Mouse (Mus musculus): Measurements from ENCODE around the gene Tmeff1. TPM values are rescaled to one million over a fixed set of nuclear protein-coding genes. Genes with fewer than 3 reads are reported as not detected.
A peak's percentile ranks its signal among the peaks of the same experiment; 100 is the strongest.

Tmeff1 gene
- total and polyA plus RNA-seq, 2 experiments from 2014 or later, result 14.7 to 17.7 TPM

DNA sequence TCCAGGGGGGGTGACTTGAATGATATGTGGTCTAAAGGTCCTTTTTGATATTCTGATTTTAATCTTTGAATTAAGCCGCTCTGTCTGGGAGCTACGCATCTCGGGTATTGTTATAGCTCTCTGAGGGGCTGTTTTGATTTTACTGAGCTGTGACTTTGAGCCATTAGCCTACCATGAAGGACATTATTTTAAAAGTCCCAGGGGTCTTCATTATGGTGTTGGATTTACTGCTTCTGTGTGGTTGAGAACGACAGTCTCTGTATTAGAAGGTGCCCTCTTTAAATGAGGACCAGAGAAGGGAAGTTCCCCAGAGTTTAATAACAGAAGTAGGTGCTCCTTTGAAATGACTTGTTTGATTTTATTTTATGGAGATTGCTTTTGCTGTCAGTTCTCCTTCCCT lies 69.1 kb downstream of the Tmeff1 start:
- Histone ChIP-seq H3K27ac (ENCODE audit: low read depth) (no peak overlapping the region), H3K27me3 (ENCODE audit: control insufficient read depth, insufficient read depth, low read length) (no peaks in the 10 kb centered on the region), H3K9ac (replicated peaks; ENCODE audit: low read depth, low read length) (no peak overlapping the region), H3K36me3 (replicated peaks; ENCODE audit: control insufficient read depth, insufficient read depth, low read length) (peaks cover 29% of the 10 kb centered on the region), H3K4me2 (ENCODE audit: low read depth, low read length) (no peak overlapping the region), H3K4me3 (ENCODE audit: low read depth, low read length) (no peak overlapping the region), H3K9me3 (replicated peaks; ENCODE audit: control insufficient read depth, low read length) (no peaks in the 10 kb centered on the region), H3K4me1 (ENCODE audit: control insufficient read depth, insufficient read depth) (no peaks in the 10 kb centered on the region)
- no peak for ATAC-seq (ENCODE audit: insufficient read depth, low read depth)
- TF ChIP-seq EP300 (IDR thresholded peaks at IDR 0.05; ENCODE audit: low read depth), result no peak
- TF ChIP-seq CTCF (IDR thresholded peaks at IDR 0.05; ENCODE audit: low read depth), result no peak
- no peak for DNase-seq (ENCODE audit: low spot score)
- 92% methylated on average over 4 of the region's 4 CpGs for whole genome bisulfite sequencing

DNA sequence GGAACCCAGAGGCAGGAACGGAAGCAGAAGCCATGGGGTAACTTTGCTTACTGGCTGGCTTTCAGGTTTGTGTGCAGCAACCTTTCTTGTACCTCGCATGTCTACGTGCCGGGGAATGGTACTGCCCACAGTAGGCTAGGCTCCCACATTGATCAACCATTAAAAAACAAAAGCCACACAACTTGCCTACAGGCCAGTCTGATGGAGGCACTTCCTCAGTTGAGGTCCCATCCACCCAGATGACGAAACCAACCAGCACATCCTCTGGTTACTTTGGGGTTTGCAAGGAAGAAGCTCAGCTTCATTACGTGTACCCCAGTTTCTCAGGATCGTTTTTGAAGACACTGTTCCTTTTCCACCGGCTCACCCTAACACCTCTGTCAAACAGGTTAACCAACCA lies 71.6 kb downstream of the Tmeff1 start:
- Histone ChIP-seq H3K9me3 (replicated peaks; ENCODE audit: control insufficient read depth, low read length) (no peaks in the 10 kb centered on the region), H3K27ac (ENCODE audit: low read depth) (no peak overlapping the region), H3K36me3 (replicated peaks; ENCODE audit: control insufficient read depth, insufficient read depth, low read length) (peaks cover 17% of the 10 kb centered on the region; the same call in 1 of the 2 replicates), H3K4me3 (ENCODE audit: low read depth, low read length) (no peak overlapping the region), H3K27me3 (ENCODE audit: control insufficient read depth, insufficient read depth, low read length) (no peaks in the 10 kb centered on the region), H3K4me2 (ENCODE audit: low read depth, low read length) (no peak overlapping the region), H3K9ac (replicated peaks; ENCODE audit: low read depth, low read length) (no peak overlapping the region), H3K4me1 (ENCODE audit: control insufficient read depth, insufficient read depth) (0 out of 2 replicates have a peak, but pooled peaks cover 4% of the 10 kb centered on the region)
- TF ChIP-seq EP300 (IDR thresholded peaks at IDR 0.05; ENCODE audit: low read depth) (no peak), CTCF (IDR thresholded peaks at IDR 0.05; ENCODE audit: low read depth) (no peak)
- no peak for ATAC-seq (ENCODE audit: insufficient read depth, low read depth)
- no peak for DNase-seq (ENCODE audit: low spot score)
- WGBS, result 90% methylated on average over 8 of the region's 8 CpGs

DNA sequence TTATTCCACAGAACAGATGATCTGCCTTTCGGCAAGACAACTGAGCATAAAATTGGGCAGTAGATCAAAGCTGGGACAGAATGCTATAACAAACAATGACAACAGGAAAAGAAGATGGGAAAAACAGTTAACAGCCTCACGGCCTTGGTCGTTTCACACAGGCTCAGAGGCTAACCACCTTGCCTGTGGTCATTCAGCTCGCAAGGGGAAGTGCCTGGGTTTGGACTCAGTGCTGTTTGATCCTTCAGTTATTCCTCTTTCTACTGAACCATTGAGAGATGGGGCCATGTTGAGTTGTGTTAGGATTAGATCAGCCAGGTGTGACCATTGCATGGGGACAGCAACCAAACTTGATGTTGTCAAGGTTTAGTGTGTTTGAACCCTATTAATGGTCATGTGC lies 75.2 kb downstream of the Tmeff1 start:
- ATAC-seq (ENCODE audit: insufficient read depth, low read depth), result no peak
- Histone ChIP-seq H3K27ac (ENCODE audit: low read depth) (no peak overlapping the region), H3K9me3 (replicated peaks; ENCODE audit: control insufficient read depth, low read length) (no peaks in the 10 kb centered on the region), H3K4me1 (ENCODE audit: control insufficient read depth, insufficient read depth) (0 out of 2 replicates have a peak, but pooled peaks cover 4% of the 10 kb centered on the region), H3K27me3 (ENCODE audit: control insufficient read depth, insufficient read depth, low read length) (no peaks in the 10 kb centered on the region), H3K36me3 (replicated peaks; ENCODE audit: control insufficient read depth, insufficient read depth, low read length) (peaks cover 12% of the 10 kb centered on the region; the same call in 1 of the 2 replicates), H3K9ac (replicated peaks; ENCODE audit: low read depth, low read length) (no peak overlapping the region), H3K4me3 (ENCODE audit: low read depth, low read length) (no peak overlapping the region), H3K4me2 (ENCODE audit: low read depth, low read length) (no peak overlapping the region)
- 83% methylated on average over 4 of the region's 4 CpGs for WGBS
- TF ChIP-seq EP300 (IDR thresholded peaks at IDR 0.05; ENCODE audit: low read depth), result no peak
- no peak for TF ChIP-seq CTCF (IDR thresholded peaks at IDR 0.05; ENCODE audit: low read depth)
- DNase-seq (ENCODE audit: low spot score), result no peak

DNA sequence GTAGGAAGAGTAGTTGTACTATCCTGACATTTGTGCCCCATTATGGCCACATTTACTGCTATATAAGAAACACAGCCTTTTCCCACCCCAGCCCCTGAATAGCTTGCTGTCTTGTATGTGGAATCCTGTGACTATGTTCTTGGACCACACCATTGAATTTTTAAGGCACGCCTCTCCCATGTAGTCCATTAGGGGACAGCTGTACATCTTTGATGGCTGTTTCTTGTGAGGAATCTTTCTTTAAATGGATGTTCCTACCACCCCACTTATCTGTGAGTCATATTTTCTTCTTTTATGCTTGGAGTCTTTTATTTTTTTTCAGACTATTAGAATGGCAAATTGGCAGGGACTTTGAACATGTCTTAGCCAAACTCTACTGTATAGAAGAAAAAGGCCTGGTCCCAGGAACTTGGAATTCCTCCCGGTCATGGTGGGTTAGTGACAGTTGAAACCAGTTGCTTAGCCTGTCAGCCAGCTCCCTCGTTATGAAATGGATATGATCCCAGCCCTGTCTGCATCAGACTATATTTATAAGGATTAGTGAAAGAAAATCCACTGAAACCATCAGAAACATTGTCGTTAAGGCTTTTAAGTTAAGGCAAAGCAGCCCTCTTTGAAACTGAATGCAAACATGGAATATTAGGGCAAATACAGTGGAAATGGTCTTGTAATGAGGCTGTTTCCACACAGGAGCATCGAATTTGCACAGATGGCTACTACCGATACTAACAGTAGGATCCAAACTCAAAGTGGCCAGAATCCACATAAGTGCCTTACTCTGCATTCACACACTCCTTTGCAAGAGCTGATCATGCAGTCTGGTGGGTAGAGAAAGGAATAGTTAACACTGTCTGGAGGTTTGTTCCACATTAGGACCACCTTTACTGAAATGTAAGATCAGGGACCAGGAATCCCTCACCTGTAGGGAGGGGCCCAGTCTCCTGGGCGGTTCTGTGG lies 75.9 kb downstream of the Tmeff1 start:
- no peak for TF ChIP-seq EP300 (IDR thresholded peaks at IDR 0.05; ENCODE audit: low read depth)
- H3K4me2 ChIP-seq (ENCODE audit: low read depth, low read length), result peak overlapping the region; percentile 1
- H3K4me1 ChIP-seq (ENCODE audit: control insufficient read depth, insufficient read depth), result 0 out of 2 replicates have a peak, but pooled peaks cover 4% of the 10 kb centered on the region
- WGBS, result 80% methylated on average over 7 of the region's 7 CpGs
- H3K4me3 ChIP-seq (ENCODE audit: low read depth, low read length), result no peak overlapping the region
- H3K9ac ChIP-seq (replicated peaks; ENCODE audit: low read depth, low read length), result no peak overlapping the region
- H3K27me3 ChIP-seq (ENCODE audit: control insufficient read depth, insufficient read depth, low read length), result no peaks in the 10 kb centered on the region
- no peak overlapping the region for H3K27ac ChIP-seq (ENCODE audit: low read depth)
- ATAC-seq (ENCODE audit: insufficient read depth, low read depth) (no peak), DNase-seq (ENCODE audit: low spot score) (no peak)
- H3K36me3 ChIP-seq (replicated peaks; ENCODE audit: control insufficient read depth, insufficient read depth, low read length), result peaks cover 12% of the 10 kb centered on the region; the same call in 1 of the 2 replicates
- no peaks in the 10 kb centered on the region for H3K9me3 ChIP-seq (replicated peaks; ENCODE audit: control insufficient read depth, low read length)

DNA sequence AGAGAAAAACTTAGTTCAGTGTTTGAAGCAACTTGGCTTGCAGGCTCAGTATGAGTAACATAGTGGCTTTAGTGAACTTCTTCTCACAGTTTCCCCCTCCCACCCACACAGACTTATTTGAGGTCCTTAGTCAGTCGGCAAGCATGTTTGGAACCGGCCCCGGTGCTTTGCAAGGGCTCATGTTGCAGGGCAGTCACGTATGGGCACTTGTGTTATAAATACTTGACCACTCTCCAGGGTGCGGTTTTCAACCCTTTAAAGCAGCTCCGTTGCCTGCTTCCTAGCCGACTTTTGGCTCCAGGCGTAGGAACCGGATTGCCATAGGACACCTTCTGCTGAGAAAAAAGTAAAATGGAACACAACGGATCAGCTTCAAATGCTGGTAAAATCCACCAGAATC lies 78.3 kb downstream of the Tmeff1 start, which contains the start of gene Cavin4:
Gene Cavin4 (plus strand): TSS at position 244 of the 400 bp plus-strand sequence.
- Histone ChIP-seq H3K4me2 (ENCODE audit: low read depth, low read length) (peak within 1 kb of the TSS; percentile 61), H3K4me1 (ENCODE audit: control insufficient read depth, insufficient read depth) (peaks cover 4% of the 10 kb centered on the region; the same call in 1 of the 2 replicates), H3K9me3 (replicated peaks; ENCODE audit: control insufficient read depth, low read length) (no peaks in the 10 kb centered on the region), H3K27ac (ENCODE audit: low read depth) (peak within 1 kb of the TSS; percentile 88), H3K36me3 (replicated peaks; ENCODE audit: control insufficient read depth, insufficient read depth, low read length) (peaks cover 12% of the 10 kb centered on the region; the same call in 1 of the 2 replicates), H3K27me3 (ENCODE audit: control insufficient read depth, insufficient read depth, low read length) (no peaks in the 10 kb centered on the region), H3K4me3 (ENCODE audit: low read depth, low read length) (peak within 1 kb of the TSS; percentile 39), H3K9ac (replicated peaks; ENCODE audit: low read depth, low read length) (peak within 1 kb of the TSS; percentile 60)
- TF ChIP-seq CTCF (IDR thresholded peaks at IDR 0.05; ENCODE audit: low read depth) (no peak), EP300 (IDR thresholded peaks at IDR 0.05; ENCODE audit: low read depth) (no peak)
- DNase-seq (ENCODE audit: low spot score) (peak; percentile 85), ATAC-seq (ENCODE audit: insufficient read depth, low read depth) (peak; percentile 88)
- WGBS, result 38% methylated on average over 10 of the region's 10 CpGs
